Mouse (Mus musculus): ENCODE measurements at regions not wholly inside any gene's neighbourhood (a gene's known extent, or its start where the extent isn't known, plus 50 kb on each side); places are given as distances from the start of the nearest gene placed in this dataset.
A peak's percentile ranks its signal among the peaks of the same experiment; 100 is the strongest.

DNA sequence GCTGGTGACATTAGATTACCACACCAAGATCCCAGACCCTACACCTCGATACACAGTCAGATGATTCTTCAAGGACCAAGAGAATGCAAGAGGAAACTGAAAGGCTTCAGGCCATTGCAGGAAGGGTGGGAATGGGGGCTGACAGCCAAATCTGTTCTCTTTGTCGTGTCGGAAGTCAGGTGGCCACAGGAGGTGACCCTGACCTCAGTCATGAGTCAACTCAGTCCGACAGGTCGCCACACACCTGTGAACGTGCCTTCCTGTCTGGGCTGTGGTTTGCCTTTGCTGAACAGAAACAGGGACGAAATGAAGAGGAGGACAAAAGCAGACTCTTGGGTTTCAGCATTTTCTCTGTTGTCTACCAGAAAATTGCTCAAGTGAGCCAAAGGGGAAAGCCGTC, 318.3 kb upstream of the Gm26657 start:
- H3K36me3 ChIP-seq (ENCODE audit: control insufficient read depth, insufficient read depth, low read length): no peaks in the 10 kb centered on the region
- WGBS: 73% methylated on average over 8 of the region's 8 CpGs
- no peak for ATAC-seq
- H3K9ac ChIP-seq (ENCODE audit: low read depth, low read length): no peak overlapping the region
- H3K4me2 ChIP-seq (ENCODE audit: low read length): no peak overlapping the region
- no peak overlapping the region for H3K4me3 ChIP-seq (ENCODE audit: low read length)
- H3K9me3 ChIP-seq (ENCODE audit: control insufficient read depth, low read length): no peaks in the 10 kb centered on the region
- H3K27me3 ChIP-seq (replicated peaks; ENCODE audit: control insufficient read depth, insufficient read depth, low read length): no peaks in the 10 kb centered on the region
- no peaks in the 10 kb centered on the region for H3K4me1 ChIP-seq (ENCODE audit: control insufficient read depth, insufficient read depth, low read depth, low read length)
- no peak overlapping the region for H3K27ac ChIP-seq (ENCODE audit: low read depth, low read length)

- no peaks in the 10 kb centered on the region for H3K36me3 ChIP-seq (ENCODE audit: control insufficient read depth, insufficient read depth, low read length)
- no peak overlapping the region for H3K4me2 ChIP-seq (ENCODE audit: low read length)
- no peak overlapping the region for H3K9ac ChIP-seq (ENCODE audit: low read depth, low read length)
- no peaks in the 10 kb centered on the region for H3K27me3 ChIP-seq (replicated peaks; ENCODE audit: control insufficient read depth, insufficient read depth, low read length)
- H3K4me3 ChIP-seq (ENCODE audit: low read length): no peak overlapping the region
- no peak for ATAC-seq
- 88% methylated on average over 5 of the region's 5 CpGs for WGBS
- no peaks in the 10 kb centered on the region for H3K4me1 ChIP-seq (ENCODE audit: control insufficient read depth, insufficient read depth, low read depth, low read length)
- H3K9me3 ChIP-seq (ENCODE audit: control insufficient read depth, low read length): no peaks in the 10 kb centered on the region
- H3K27ac ChIP-seq (ENCODE audit: low read depth, low read length): no peak overlapping the region
These were observed 320.6 kb upstream of the Gm26657 start for GRCm38 (mm10) chr4:56419122-56419913.

- Histone ChIP-seq H3K4me2 (ENCODE audit: low read length) (no peak overlapping the region), H3K27me3 (replicated peaks; ENCODE audit: control insufficient read depth, insufficient read depth, low read length) (no peaks in the 10 kb centered on the region), H3K36me3 (ENCODE audit: control insufficient read depth, insufficient read depth, low read length) (no peaks in the 10 kb centered on the region), H3K4me1 (ENCODE audit: control insufficient read depth, insufficient read depth, low read depth, low read length) (no peaks in the 10 kb centered on the region), H3K9me3 (ENCODE audit: control insufficient read depth, low read length) (no peaks in the 10 kb centered on the region), H3K27ac (ENCODE audit: low read depth, low read length) (no peak overlapping the region), H3K4me3 (ENCODE audit: low read length) (no peak overlapping the region), H3K9ac (ENCODE audit: low read depth, low read length) (no peak overlapping the region)
- 24% methylated on average over 1 of the region's 1 CpGs for WGBS
- peak; percentile 67 for ATAC-seq
These were observed 328.7 kb upstream of the Gm26657 start for GRCm38 (mm10) chr4:56411024-56411636.

DNA sequence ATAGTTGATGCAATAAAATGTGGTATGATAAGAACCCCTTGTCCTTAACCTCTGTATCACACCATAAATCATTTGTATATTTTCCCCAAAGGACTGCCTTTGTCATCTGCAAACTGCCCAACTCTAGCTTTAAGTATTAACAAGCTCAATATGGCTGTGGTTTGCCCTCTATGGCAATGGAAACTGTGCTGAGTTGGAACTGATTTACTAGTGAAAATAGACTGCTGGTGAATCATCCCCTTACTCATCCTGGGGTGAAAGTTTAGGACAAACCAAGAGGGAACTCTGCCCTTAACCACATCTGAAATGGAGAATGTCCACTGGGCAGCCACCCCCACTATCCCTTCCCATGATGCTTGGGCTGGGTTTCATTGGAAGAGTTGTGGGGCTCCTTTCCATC, 346.1 kb upstream of the Gm26657 start:
- Histone ChIP-seq H3K27ac (ENCODE audit: low read depth, low read length) (no peak overlapping the region), H3K9ac (ENCODE audit: low read depth, low read length) (no peak overlapping the region), H3K27me3 (replicated peaks; ENCODE audit: control insufficient read depth, insufficient read depth, low read length) (no peaks in the 10 kb centered on the region), H3K4me3 (ENCODE audit: low read length) (no peak overlapping the region), H3K36me3 (ENCODE audit: control insufficient read depth, insufficient read depth, low read length) (no peaks in the 10 kb centered on the region), H3K4me2 (ENCODE audit: low read length) (no peak overlapping the region), H3K9me3 (ENCODE audit: control insufficient read depth, low read length) (no peaks in the 10 kb centered on the region), H3K4me1 (ENCODE audit: control insufficient read depth, insufficient read depth, low read depth, low read length) (no peaks in the 10 kb centered on the region)
- ATAC-seq: no peak

DNA sequence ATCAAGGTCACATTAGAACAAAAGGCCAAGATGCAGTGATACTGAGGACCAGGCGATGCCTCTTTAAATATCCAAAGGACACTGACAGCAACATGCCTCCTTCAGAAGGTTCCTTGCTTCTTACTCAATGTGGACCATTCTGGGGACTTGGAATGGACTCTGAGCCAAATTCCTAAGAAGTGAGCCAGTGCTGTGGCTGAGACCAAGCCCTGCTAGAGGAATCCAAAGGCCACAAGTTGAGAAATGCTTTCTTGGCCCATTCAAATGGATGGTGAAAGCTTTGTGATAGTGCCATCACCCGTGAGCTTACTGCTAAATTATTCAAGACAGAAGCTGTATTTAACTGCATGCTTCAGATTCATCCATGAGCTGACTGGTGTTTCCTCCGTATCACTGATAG, 352.8 kb upstream of the Gm26657 start:
- Histone ChIP-seq H3K27me3 (replicated peaks; ENCODE audit: control insufficient read depth, insufficient read depth, low read length) (no peaks in the 10 kb centered on the region), H3K27ac (ENCODE audit: low read depth, low read length) (no peak overlapping the region), H3K36me3 (ENCODE audit: control insufficient read depth, insufficient read depth, low read length) (no peaks in the 10 kb centered on the region), H3K9ac (ENCODE audit: low read depth, low read length) (no peak overlapping the region), H3K4me2 (ENCODE audit: low read length) (no peak overlapping the region), H3K4me3 (ENCODE audit: low read length) (no peak overlapping the region), H3K9me3 (ENCODE audit: control insufficient read depth, low read length) (no peaks in the 10 kb centered on the region), H3K4me1 (ENCODE audit: control insufficient read depth, insufficient read depth, low read depth, low read length) (no peaks in the 10 kb centered on the region)
- ATAC-seq: no peak
- WGBS: 58% methylated on average over 3 of the region's 3 CpGs

DNA sequence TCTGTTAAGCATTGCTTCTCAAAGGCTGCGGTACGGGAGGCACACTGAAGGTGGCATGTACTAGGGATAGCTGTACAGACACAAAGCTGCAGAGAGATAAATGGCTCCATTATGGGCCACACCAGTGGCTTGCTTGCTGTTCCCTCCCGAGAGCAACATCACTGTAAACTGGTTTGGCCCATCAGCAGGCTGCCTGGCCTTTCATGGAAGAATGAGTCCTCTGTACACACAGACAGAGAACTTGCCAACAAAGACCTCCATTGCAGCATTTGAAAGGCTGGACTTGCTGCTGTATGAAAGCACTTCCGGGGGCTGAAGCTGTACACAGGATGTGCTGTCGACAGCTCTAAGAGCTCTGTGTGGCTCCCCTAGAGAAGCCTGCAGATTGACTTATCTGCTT, 364.1 kb upstream of the Gm26657 start:
- no peaks in the 10 kb centered on the region for H3K36me3 ChIP-seq (ENCODE audit: control insufficient read depth, insufficient read depth, low read length)
- no peak overlapping the region for H3K27ac ChIP-seq (ENCODE audit: low read depth, low read length)
- H3K9ac ChIP-seq (ENCODE audit: low read depth, low read length): no peak overlapping the region
- no peak overlapping the region for H3K4me2 ChIP-seq (ENCODE audit: low read length)
- H3K4me3 ChIP-seq (ENCODE audit: low read length): no peak overlapping the region
- no peaks in the 10 kb centered on the region for H3K9me3 ChIP-seq (ENCODE audit: control insufficient read depth, low read length)
- 38% methylated on average over 5 of the region's 5 CpGs for WGBS
- H3K27me3 ChIP-seq (replicated peaks; ENCODE audit: control insufficient read depth, insufficient read depth, low read length): no peaks in the 10 kb centered on the region
- peak; percentile 81 for ATAC-seq
- no peaks in the 10 kb centered on the region for H3K4me1 ChIP-seq (ENCODE audit: control insufficient read depth, insufficient read depth, low read depth, low read length)

GRCm38 (mm10) chr4:56374466-56374865, 365.4 kb upstream of the Gm26657 start:
- no peaks in the 10 kb centered on the region for H3K9me3 ChIP-seq (ENCODE audit: control insufficient read depth, low read length)
- WGBS: 95% methylated on average over 3 of the region's 3 CpGs
- no peaks in the 10 kb centered on the region for H3K27me3 ChIP-seq (replicated peaks; ENCODE audit: control insufficient read depth, insufficient read depth, low read length)
- H3K9ac ChIP-seq (ENCODE audit: low read depth, low read length): no peak overlapping the region
- H3K4me3 ChIP-seq (ENCODE audit: low read length): no peak overlapping the region
- H3K4me2 ChIP-seq (ENCODE audit: low read length): no peak overlapping the region
- H3K27ac ChIP-seq (ENCODE audit: low read depth, low read length): no peak overlapping the region
- H3K36me3 ChIP-seq (ENCODE audit: control insufficient read depth, insufficient read depth, low read length): no peaks in the 10 kb centered on the region
- no peaks in the 10 kb centered on the region for H3K4me1 ChIP-seq (ENCODE audit: control insufficient read depth, insufficient read depth, low read depth, low read length)
- ATAC-seq: no peak

DNA sequence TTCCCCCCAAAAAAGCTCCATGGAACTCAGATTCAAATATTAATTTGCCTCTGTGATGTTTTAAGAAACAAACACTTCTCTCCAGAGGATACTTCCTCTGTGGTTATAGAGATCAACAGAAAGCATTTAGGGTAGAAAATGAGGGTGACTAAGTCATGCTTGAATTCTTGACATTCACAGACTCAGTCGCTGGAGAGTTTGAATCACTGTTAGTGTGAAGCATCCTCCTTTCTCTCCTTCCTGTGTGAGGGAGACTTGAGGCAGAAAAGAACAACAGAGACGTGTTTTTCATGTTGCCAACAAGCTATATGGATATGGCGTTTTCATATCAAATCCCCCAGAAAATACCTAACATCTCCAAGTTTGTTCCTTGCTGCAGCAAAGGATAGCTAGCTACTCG, 366.1 kb upstream of the Gm26657 start:
- H3K4me1 ChIP-seq (ENCODE audit: control insufficient read depth, insufficient read depth, low read depth, low read length): no peaks in the 10 kb centered on the region
- 79% methylated on average over 4 of the region's 4 CpGs for WGBS
- no peaks in the 10 kb centered on the region for H3K9me3 ChIP-seq (ENCODE audit: control insufficient read depth, low read length)
- no peak overlapping the region for H3K9ac ChIP-seq (ENCODE audit: low read depth, low read length)
- no peak overlapping the region for H3K4me2 ChIP-seq (ENCODE audit: low read length)
- ATAC-seq: no peak
- H3K4me3 ChIP-seq (ENCODE audit: low read length): no peak overlapping the region
- H3K36me3 ChIP-seq (ENCODE audit: control insufficient read depth, insufficient read depth, low read length): no peaks in the 10 kb centered on the region
- H3K27me3 ChIP-seq (replicated peaks; ENCODE audit: control insufficient read depth, insufficient read depth, low read length): no peaks in the 10 kb centered on the region
- no peak overlapping the region for H3K27ac ChIP-seq (ENCODE audit: low read depth, low read length)

DNA sequence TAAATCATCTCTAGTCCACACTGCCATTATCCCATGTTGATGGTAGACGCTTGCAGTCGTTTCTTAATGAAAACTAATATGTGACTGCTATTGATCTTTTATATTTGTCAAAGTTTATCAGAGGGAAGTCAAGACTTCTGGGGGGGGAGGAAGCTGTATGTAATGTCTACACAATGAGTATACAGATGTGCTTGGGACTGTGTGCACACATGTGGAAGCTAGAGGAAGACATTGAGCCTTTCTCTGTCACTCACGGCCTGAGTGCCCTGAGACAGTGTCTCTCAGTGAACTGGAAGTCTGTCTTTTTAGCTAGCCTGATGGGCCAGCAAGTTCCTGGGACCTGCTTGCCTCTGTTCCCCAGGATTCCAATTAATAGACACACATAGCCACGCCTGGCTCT, 366.7 kb upstream of the Gm26657 start:
- Histone ChIP-seq H3K27me3 (replicated peaks; ENCODE audit: control insufficient read depth, insufficient read depth, low read length) (no peaks in the 10 kb centered on the region), H3K4me3 (ENCODE audit: low read length) (no peak overlapping the region), H3K9me3 (ENCODE audit: control insufficient read depth, low read length) (no peaks in the 10 kb centered on the region), H3K4me2 (ENCODE audit: low read length) (no peak overlapping the region), H3K27ac (ENCODE audit: low read depth, low read length) (no peak overlapping the region), H3K4me1 (ENCODE audit: control insufficient read depth, insufficient read depth, low read depth, low read length) (no peaks in the 10 kb centered on the region), H3K36me3 (ENCODE audit: control insufficient read depth, insufficient read depth, low read length) (no peaks in the 10 kb centered on the region), H3K9ac (ENCODE audit: low read depth, low read length) (no peak overlapping the region)
- WGBS: 78% methylated on average over 4 of the region's 4 CpGs
- no peak for ATAC-seq

Measured in hindbrain, embryonic 16.5 days (tissue).